Mouse (Mus musculus): ENCODE measurements around the gene Lgals1. TPM values are rescaled to one million over a fixed set of nuclear protein-coding genes. Genes with fewer than 3 reads are reported as not detected.

Lgals1 gene
- polyA plus RNA-seq, 1 experiment from 2014 or later = 718 TPM

- ATAC-seq (replicated peaks; ENCODE audit: extremely low read depth, insufficient read depth, low FRiP score) = no peak
- Histone ChIP-seq H3K4me1 (ENCODE audit: control insufficient read depth, insufficient read depth, low read length) (peaks cover 48% of the 10 kb centered on the region), H3K27me3 (ENCODE audit: control insufficient read depth, insufficient read depth, low read length) (no peaks in the 10 kb centered on the region), H3K4me2 (ENCODE audit: low read depth, low read length) (no peak overlapping the region), H3K9ac (ENCODE audit: low read length) (no peak overlapping the region), H3K36me3 (ENCODE audit: control insufficient read depth, insufficient read depth) (peaks cover 11% of the 10 kb centered on the region), H3K27ac (ENCODE audit: low read length) (peak overlapping the region; percentile 33), H3K4me3 (ENCODE audit: low read length) (no peak overlapping the region), H3K9me3 (replicated peaks; ENCODE audit: control insufficient read depth, low read length) (no peaks in the 10 kb centered on the region)
- WGBS = 59% methylated on average over 13 of the region's 13 CpGs
Measured at GRCm38 (mm10) chr15:78894726-78895125, 31.8 kb upstream of the Lgals1 start.

- Histone ChIP-seq H3K27me3 (ENCODE audit: control insufficient read depth, insufficient read depth, low read length) (no peaks in the 10 kb centered on the region), H3K9ac (ENCODE audit: low read length) (no peak overlapping the region), H3K4me1 (ENCODE audit: control insufficient read depth, insufficient read depth, low read length) (peaks cover 51% of the 10 kb centered on the region), H3K4me2 (ENCODE audit: low read depth, low read length) (no peak overlapping the region), H3K36me3 (ENCODE audit: control insufficient read depth, insufficient read depth) (peaks cover 11% of the 10 kb centered on the region), H3K4me3 (ENCODE audit: low read length) (no peak overlapping the region), H3K9me3 (replicated peaks; ENCODE audit: control insufficient read depth, low read length) (no peaks in the 10 kb centered on the region), H3K27ac (ENCODE audit: low read length) (peak overlapping the region; percentile 9; the same call in 1 of the 2 replicates)
- no peak for ATAC-seq (replicated peaks; ENCODE audit: extremely low read depth, insufficient read depth, low FRiP score)
- WGBS = 62% methylated on average over 2 of the region's 2 CpGs
Measured at GRCm38 (mm10) chr15:78895741-78896140, 30.8 kb upstream of the Lgals1 start.

GRCm38 (mm10) chr15:78896149-78896548 is 30.4 kb upstream of the Lgals1 start:
- Histone ChIP-seq H3K4me1 (ENCODE audit: control insufficient read depth, insufficient read depth, low read length) (peaks cover 55% of the 10 kb centered on the region), H3K4me2 (ENCODE audit: low read depth, low read length) (no peak overlapping the region), H3K4me3 (ENCODE audit: low read length) (no peak overlapping the region), H3K36me3 (ENCODE audit: control insufficient read depth, insufficient read depth) (peaks cover 9% of the 10 kb centered on the region), H3K9ac (ENCODE audit: low read length) (no peak overlapping the region), H3K27me3 (ENCODE audit: control insufficient read depth, insufficient read depth, low read length) (no peaks in the 10 kb centered on the region), H3K9me3 (replicated peaks; ENCODE audit: control insufficient read depth, low read length) (no peaks in the 10 kb centered on the region), H3K27ac (ENCODE audit: low read length) (peak overlapping the region; percentile 9; the same call in 1 of the 2 replicates)
- ATAC-seq (replicated peaks; ENCODE audit: extremely low read depth, insufficient read depth, low FRiP score) = no peak
- 81% methylated on average over 3 of the region's 3 CpGs for WGBS

- 84% methylated on average over 4 of the region's 4 CpGs for WGBS
- H3K27ac ChIP-seq (ENCODE audit: low read length) = no peak overlapping the region
- 0 out of 2 replicates have a peak, but pooled peaks cover 4% of the 10 kb centered on the region for H3K36me3 ChIP-seq (ENCODE audit: control insufficient read depth, insufficient read depth)
- no peak overlapping the region for H3K9ac ChIP-seq (ENCODE audit: low read length)
- H3K4me2 ChIP-seq (ENCODE audit: low read depth, low read length) = no peak overlapping the region
- no peaks in the 10 kb centered on the region for H3K27me3 ChIP-seq (ENCODE audit: control insufficient read depth, insufficient read depth, low read length)
- ATAC-seq (replicated peaks; ENCODE audit: extremely low read depth, insufficient read depth, low FRiP score) = no peak
- H3K4me1 ChIP-seq (ENCODE audit: control insufficient read depth, insufficient read depth, low read length) = peaks cover 52% of the 10 kb centered on the region
- no peaks in the 10 kb centered on the region for H3K9me3 ChIP-seq (replicated peaks; ENCODE audit: control insufficient read depth, low read length)
- no peak overlapping the region for H3K4me3 ChIP-seq (ENCODE audit: low read length)
Measured at GRCm38 (mm10) chr15:78897488-78897887, 29.0 kb upstream of the Lgals1 start.

- Histone ChIP-seq H3K27ac (ENCODE audit: low read length) (peak overlapping the region; percentile 60), H3K4me1 (ENCODE audit: control insufficient read depth, insufficient read depth, low read length) (peaks cover 49% of the 10 kb centered on the region), H3K27me3 (ENCODE audit: control insufficient read depth, insufficient read depth, low read length) (no peaks in the 10 kb centered on the region), H3K9ac (ENCODE audit: low read length) (peak overlapping the region; percentile 17; the same call in 1 of the 2 replicates), H3K4me2 (ENCODE audit: low read depth, low read length) (peak overlapping the region; percentile 89), H3K36me3 (ENCODE audit: control insufficient read depth, insufficient read depth) (0 out of 2 replicates have a peak, but pooled peaks cover 3% of the 10 kb centered on the region), H3K4me3 (ENCODE audit: low read length) (peak overlapping the region; percentile 10; the same call in 1 of the 2 replicates), H3K9me3 (replicated peaks; ENCODE audit: control insufficient read depth, low read length) (no peaks in the 10 kb centered on the region)
- 40% methylated on average over 6 of the region's 6 CpGs for WGBS
- ATAC-seq (replicated peaks; ENCODE audit: extremely low read depth, insufficient read depth, low FRiP score) = no peak; the same call in 1 of the 2 replicates
Measured at GRCm38 (mm10) chr15:78898507-78899001, 28.0 kb upstream of the Lgals1 start.

- ATAC-seq (replicated peaks; ENCODE audit: extremely low read depth, insufficient read depth, low FRiP score) = no peak
- H3K36me3 ChIP-seq (ENCODE audit: control insufficient read depth, insufficient read depth) = no peaks in the 10 kb centered on the region; the same call in 1 of the 2 replicates
- no peaks in the 10 kb centered on the region for H3K27me3 ChIP-seq (ENCODE audit: control insufficient read depth, insufficient read depth, low read length)
- H3K9me3 ChIP-seq (replicated peaks; ENCODE audit: control insufficient read depth, low read length) = no peaks in the 10 kb centered on the region
- peaks cover 41% of the 10 kb centered on the region for H3K4me1 ChIP-seq (ENCODE audit: control insufficient read depth, insufficient read depth, low read length)
- 2% methylated on average over 20 of the region's 20 CpGs for WGBS
- H3K27ac ChIP-seq (ENCODE audit: low read length) = peak within 1 kb of the TSS; percentile 80
- peak within 1 kb of the TSS; percentile 86 for H3K9ac ChIP-seq (ENCODE audit: low read length)
- H3K4me2 ChIP-seq (ENCODE audit: low read depth, low read length) = peak within 1 kb of the TSS; percentile 89
- H3K4me3 ChIP-seq (ENCODE audit: low read length) = peak within 1 kb of the TSS; percentile 83
Measured at GRCm38 (mm10) chr15:78899409-78899739, 27.2 kb upstream of the Lgals1 start, which contains the start of gene Gm49510. Gm49510 (plus strand) TSS chr15:78899667.

GRCm38 (mm10) chr15:78899740-78900584 is 26.6 kb upstream of the Lgals1 start, which contains the start of gene Sh3bp1:
Sh3bp1 (plus strand) TSS chr15:78899768.
- Histone ChIP-seq H3K4me2 (ENCODE audit: low read depth, low read length) (peak within 1 kb of the TSS; percentile 89), H3K9ac (ENCODE audit: low read length) (peak within 1 kb of the TSS; percentile 86), H3K4me1 (ENCODE audit: control insufficient read depth, insufficient read depth, low read length) (peaks cover 41% of the 10 kb centered on the region), H3K36me3 (ENCODE audit: control insufficient read depth, insufficient read depth) (peaks cover 4% of the 10 kb centered on the region; the same call in 1 of the 2 replicates), H3K27me3 (ENCODE audit: control insufficient read depth, insufficient read depth, low read length) (no peaks in the 10 kb centered on the region), H3K27ac (ENCODE audit: low read length) (peak within 1 kb of the TSS; percentile 80), H3K9me3 (replicated peaks; ENCODE audit: control insufficient read depth, low read length) (no peaks in the 10 kb centered on the region), H3K4me3 (ENCODE audit: low read length) (peak within 1 kb of the TSS; percentile 83)
- ATAC-seq (replicated peaks; ENCODE audit: extremely low read depth, insufficient read depth, low FRiP score) = peak; percentile 68
- 1% methylated on average over 47 of the region's 47 CpGs for WGBS

GRCm38 (mm10) chr15:78900585-78901421 is 25.7 kb upstream of the Lgals1 start:
- Histone ChIP-seq H3K36me3 (ENCODE audit: control insufficient read depth, insufficient read depth) (peaks cover 6% of the 10 kb centered on the region; the same call in 1 of the 2 replicates), H3K4me1 (ENCODE audit: control insufficient read depth, insufficient read depth, low read length) (peaks cover 41% of the 10 kb centered on the region), H3K9me3 (replicated peaks; ENCODE audit: control insufficient read depth, low read length) (no peaks in the 10 kb centered on the region), H3K27ac (ENCODE audit: low read length) (peak overlapping the region; percentile 80), H3K27me3 (ENCODE audit: control insufficient read depth, insufficient read depth, low read length) (no peaks in the 10 kb centered on the region), H3K4me3 (ENCODE audit: low read length) (peak overlapping the region; percentile 83), H3K9ac (ENCODE audit: low read length) (peak overlapping the region; percentile 86), H3K4me2 (ENCODE audit: low read depth, low read length) (peak overlapping the region; percentile 89)
- 21% methylated on average over 18 of the region's 18 CpGs for WGBS
- ATAC-seq (replicated peaks; ENCODE audit: extremely low read depth, insufficient read depth, low FRiP score) = no peak

Data from heart, embryonic 16.5 days (tissue).